Mouse (Mus musculus): Measurements from ENCODE around the gene Chd1l. TPM values are rescaled to one million over a fixed set of nuclear protein-coding genes. Genes with fewer than 3 reads are reported as not detected.

Chd1l gene
- polyA plus RNA-seq, 1 experiment from 2014 or later, result 21.0 TPM

DNA sequence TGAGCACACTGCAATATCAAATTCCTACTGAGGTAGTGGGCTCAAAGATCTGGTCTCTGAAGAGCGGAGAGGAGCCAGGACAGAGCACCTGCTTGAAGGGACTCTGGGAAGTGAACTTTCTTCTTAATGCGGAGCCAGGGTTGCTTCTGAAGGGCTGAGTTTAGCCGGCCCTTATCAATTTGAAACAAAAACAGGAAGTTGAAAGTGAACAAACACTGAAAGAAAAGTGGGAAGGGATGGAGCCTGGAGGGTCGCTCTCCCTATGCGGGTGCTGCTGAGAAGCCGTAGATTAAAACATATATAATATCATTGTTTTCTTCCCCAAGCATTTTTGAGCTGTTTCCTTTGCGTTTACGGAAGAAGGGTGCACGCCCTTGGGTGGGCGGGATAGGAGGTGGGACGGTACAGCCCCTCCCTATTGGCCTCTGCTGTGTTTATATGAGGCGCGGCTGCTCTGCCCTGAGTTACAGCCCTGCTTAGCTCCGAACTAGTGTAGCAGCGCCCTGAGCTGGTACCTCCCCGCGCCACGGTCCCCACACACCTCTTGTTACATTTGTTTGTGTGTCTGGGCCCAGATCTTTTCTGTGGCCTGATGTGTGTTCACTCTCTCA lies 18.5 kb upstream of the Chd1l start, which contains the start of gene Fmo5:
Fmo5 (plus strand) TSS at position 414 of the 611 bp plus-strand sequence.
- H3K9ac ChIP-seq (ENCODE audit: low read length), result peak within 1 kb of the TSS; percentile 54
- H3K4me3 ChIP-seq (ENCODE audit: low read depth, low read length), result peak within 1 kb of the TSS; percentile 29
- H3K27ac ChIP-seq (ENCODE audit: low read depth, low read length), result no peak within 1 kb of the TSS
- no peaks in the 10 kb centered on the region for H3K9me3 ChIP-seq (ENCODE audit: control insufficient read depth, low read length)
- H3K4me1 ChIP-seq (replicated peaks; ENCODE audit: control insufficient read depth, insufficient read depth, low read length), result no peaks in the 10 kb centered on the region; the same call in 1 of the 2 replicates
- no peaks in the 10 kb centered on the region for H3K36me3 ChIP-seq (ENCODE audit: control insufficient read depth, insufficient read depth, low read length)
- H3K27me3 ChIP-seq (ENCODE audit: control insufficient read depth, insufficient read depth, low read length), result no peaks in the 10 kb centered on the region
- H3K4me2 ChIP-seq (ENCODE audit: low read depth, low read length, severe bottlenecking), result peak within 1 kb of the TSS; percentile 50
- 5% methylated on average over 18 of the region's 18 CpGs for WGBS
- DNase-seq (ENCODE audit: low spot score), result peak; percentile 62
- peak; percentile 73; the same call in 1 of the 2 replicates for ATAC-seq (replicated peaks; ENCODE audit: low FRiP score)

DNA sequence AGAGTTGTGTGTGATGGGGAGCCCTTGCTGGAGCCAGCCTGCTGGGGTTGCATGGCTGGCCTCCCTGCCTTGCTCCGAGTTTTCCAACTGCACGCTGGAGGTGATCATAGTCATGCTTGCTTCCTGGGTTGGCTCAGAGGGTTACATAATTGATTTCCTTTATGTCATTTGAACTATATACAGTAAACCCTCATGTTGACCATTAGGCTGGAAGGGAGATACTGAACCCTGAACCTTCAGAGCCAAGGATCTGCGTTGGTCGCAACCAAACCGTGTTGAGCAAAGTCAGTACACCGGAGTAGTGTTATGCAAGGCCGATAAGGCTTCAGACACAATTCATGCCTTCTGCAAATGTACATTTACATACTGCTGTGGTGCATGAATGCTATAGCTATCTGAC lies 17.9 kb upstream of the Chd1l start:
- Histone ChIP-seq H3K9ac (ENCODE audit: low read length) (no peak overlapping the region), H3K4me2 (ENCODE audit: low read depth, low read length, severe bottlenecking) (no peak overlapping the region), H3K36me3 (ENCODE audit: control insufficient read depth, insufficient read depth, low read length) (no peaks in the 10 kb centered on the region), H3K4me1 (replicated peaks; ENCODE audit: control insufficient read depth, insufficient read depth, low read length) (no peaks in the 10 kb centered on the region; the same call in 1 of the 2 replicates), H3K9me3 (ENCODE audit: control insufficient read depth, low read length) (no peaks in the 10 kb centered on the region), H3K4me3 (ENCODE audit: low read depth, low read length) (no peak overlapping the region), H3K27me3 (ENCODE audit: control insufficient read depth, insufficient read depth, low read length) (no peaks in the 10 kb centered on the region), H3K27ac (ENCODE audit: low read depth, low read length) (no peak overlapping the region)
- ATAC-seq (replicated peaks; ENCODE audit: low FRiP score) (no peak), DNase-seq (ENCODE audit: low spot score) (no peak)
- 81% methylated on average over 7 of the region's 7 CpGs for WGBS

DNA sequence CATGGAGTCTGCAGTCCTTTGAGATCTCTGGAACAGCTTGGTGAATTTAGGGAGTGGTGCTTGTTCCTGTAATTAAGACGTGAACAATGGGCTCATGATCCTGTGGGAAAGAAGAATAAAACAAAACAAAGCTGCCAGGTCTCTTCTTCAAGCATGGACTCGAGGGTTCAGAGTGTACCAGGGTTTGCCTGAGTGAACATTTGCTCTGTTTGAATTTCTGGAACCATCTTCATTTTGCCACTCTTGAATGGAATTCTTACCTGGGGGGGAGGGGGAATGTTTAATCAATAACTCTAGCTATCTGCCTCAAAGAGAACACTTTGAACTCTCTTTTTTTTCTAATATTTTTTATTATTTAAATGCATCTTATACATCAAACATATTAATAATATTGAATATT lies 14.6 kb upstream of the Chd1l start:
- Histone ChIP-seq H3K4me3 (ENCODE audit: low read depth, low read length) (no peak overlapping the region), H3K27ac (ENCODE audit: low read depth, low read length) (no peak overlapping the region), H3K4me2 (ENCODE audit: low read depth, low read length, severe bottlenecking) (no peak overlapping the region), H3K9me3 (ENCODE audit: control insufficient read depth, low read length) (no peaks in the 10 kb centered on the region), H3K36me3 (ENCODE audit: control insufficient read depth, insufficient read depth, low read length) (no peaks in the 10 kb centered on the region), H3K27me3 (ENCODE audit: control insufficient read depth, insufficient read depth, low read length) (no peaks in the 10 kb centered on the region), H3K4me1 (replicated peaks; ENCODE audit: control insufficient read depth, insufficient read depth, low read length) (no peaks in the 10 kb centered on the region; the same call in 1 of the 2 replicates), H3K9ac (ENCODE audit: low read length) (no peak overlapping the region)
- 47% methylated on average over 2 of the region's 2 CpGs for WGBS
- no peak for ATAC-seq (replicated peaks; ENCODE audit: low FRiP score)
- no peak for DNase-seq (ENCODE audit: low spot score)

DNA sequence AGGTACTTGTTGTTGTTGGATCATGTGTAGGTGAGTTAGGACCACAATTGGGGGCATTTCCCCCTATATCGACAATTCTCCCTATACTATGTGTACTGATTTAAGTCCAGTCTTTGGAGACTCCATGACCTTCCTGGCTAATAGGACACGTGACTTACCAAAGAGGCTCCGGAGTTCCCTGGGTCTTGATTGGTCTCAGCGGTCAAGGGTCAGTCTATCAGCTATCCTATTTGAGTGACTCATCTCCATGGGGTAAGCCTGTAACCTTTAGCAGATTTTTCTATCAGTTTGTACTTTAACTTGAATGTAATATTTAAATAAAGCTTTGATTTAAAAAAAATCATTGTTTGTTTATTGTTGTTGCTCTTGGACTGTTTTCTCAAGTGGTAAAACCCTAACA lies 10.7 kb upstream of the Chd1l start:
- no peak overlapping the region for H3K4me2 ChIP-seq (ENCODE audit: low read depth, low read length, severe bottlenecking)
- no peaks in the 10 kb centered on the region for H3K4me1 ChIP-seq (replicated peaks; ENCODE audit: control insufficient read depth, insufficient read depth, low read length)
- H3K27ac ChIP-seq (ENCODE audit: low read depth, low read length), result no peak overlapping the region
- WGBS, result 92% methylated on average over 4 of the region's 4 CpGs
- H3K9me3 ChIP-seq (ENCODE audit: control insufficient read depth, low read length), result no peaks in the 10 kb centered on the region
- no peak for DNase-seq (ENCODE audit: low spot score)
- no peak for ATAC-seq (replicated peaks; ENCODE audit: low FRiP score)
- H3K9ac ChIP-seq (ENCODE audit: low read length), result no peak overlapping the region
- H3K27me3 ChIP-seq (ENCODE audit: control insufficient read depth, insufficient read depth, low read length), result no peaks in the 10 kb centered on the region
- H3K36me3 ChIP-seq (ENCODE audit: control insufficient read depth, insufficient read depth, low read length), result no peaks in the 10 kb centered on the region
- H3K4me3 ChIP-seq (ENCODE audit: low read depth, low read length), result no peak overlapping the region

DNA sequence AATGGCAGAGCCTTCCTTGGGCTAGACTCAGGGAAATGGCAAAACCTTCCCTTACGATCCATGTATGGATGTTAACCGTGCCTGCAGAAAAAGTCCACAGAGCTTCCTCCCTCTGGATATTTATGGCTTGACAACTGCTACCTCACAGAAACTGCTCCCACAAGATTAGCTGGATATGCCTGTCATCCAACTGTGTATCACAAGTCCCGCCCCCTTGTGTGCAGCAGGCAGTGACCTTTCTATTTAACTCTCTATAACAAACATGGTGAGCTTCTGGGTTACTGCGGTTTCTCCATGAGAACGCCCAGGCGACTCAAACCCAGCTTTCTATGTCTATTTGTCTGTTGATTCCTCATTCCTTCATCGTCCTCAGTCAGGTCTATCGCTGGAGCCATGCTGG lies 7.9 kb upstream of the Chd1l start:
- no peaks in the 10 kb centered on the region for H3K27me3 ChIP-seq (ENCODE audit: control insufficient read depth, insufficient read depth, low read length)
- WGBS, result 88% methylated on average over 8 of the region's 8 CpGs
- ATAC-seq (replicated peaks; ENCODE audit: low FRiP score), result no peak
- DNase-seq (ENCODE audit: low spot score), result no peak
- H3K9ac ChIP-seq (ENCODE audit: low read length), result no peak overlapping the region
- H3K36me3 ChIP-seq (ENCODE audit: control insufficient read depth, insufficient read depth, low read length), result no peaks in the 10 kb centered on the region
- no peak overlapping the region for H3K4me3 ChIP-seq (ENCODE audit: low read depth, low read length)
- H3K9me3 ChIP-seq (ENCODE audit: control insufficient read depth, low read length), result no peaks in the 10 kb centered on the region
- H3K27ac ChIP-seq (ENCODE audit: low read depth, low read length), result no peak overlapping the region
- no peaks in the 10 kb centered on the region for H3K4me1 ChIP-seq (replicated peaks; ENCODE audit: control insufficient read depth, insufficient read depth, low read length)
- H3K4me2 ChIP-seq (ENCODE audit: low read depth, low read length, severe bottlenecking), result no peak overlapping the region

DNA sequence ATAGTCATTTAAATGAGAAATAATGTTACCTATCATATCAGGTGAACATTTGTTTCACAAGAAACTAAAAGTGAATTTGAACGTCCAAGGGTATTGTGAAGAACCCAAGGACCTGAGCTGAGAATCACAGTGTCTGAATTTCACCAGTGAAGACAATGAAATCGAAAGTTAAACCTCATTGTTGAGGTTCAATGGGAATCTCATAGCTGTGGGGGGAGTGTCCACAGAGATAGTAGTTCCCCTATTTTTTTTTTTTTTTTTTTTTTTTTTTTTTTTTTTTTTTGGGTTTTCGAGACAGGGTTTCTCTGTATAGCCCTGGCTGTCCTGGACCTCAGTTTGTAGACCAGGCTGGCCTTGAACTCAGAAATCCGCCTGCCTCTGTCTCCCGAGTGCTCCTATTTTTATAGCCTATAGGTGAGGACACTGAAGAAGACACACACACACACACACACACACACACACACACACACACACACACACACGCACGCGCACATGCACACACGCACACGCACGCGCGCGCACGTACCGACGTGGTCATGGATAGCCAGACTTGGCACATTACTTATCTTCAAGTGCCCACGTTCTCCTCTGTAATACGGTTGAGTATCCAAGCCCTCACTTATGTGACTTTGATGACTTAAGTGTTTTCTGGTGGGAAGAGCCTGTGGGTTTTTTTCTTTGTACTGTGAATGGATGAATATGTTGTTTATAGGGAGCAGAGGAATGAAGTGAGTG lies 7.3 kb upstream of the Chd1l start:
- Histone ChIP-seq H3K4me1 (replicated peaks; ENCODE audit: control insufficient read depth, insufficient read depth, low read length) (no peaks in the 10 kb centered on the region), H3K9ac (ENCODE audit: low read length) (no peak overlapping the region), H3K4me3 (ENCODE audit: low read depth, low read length) (no peak overlapping the region), H3K9me3 (ENCODE audit: control insufficient read depth, low read length) (no peaks in the 10 kb centered on the region), H3K27ac (ENCODE audit: low read depth, low read length) (no peak overlapping the region), H3K4me2 (ENCODE audit: low read depth, low read length, severe bottlenecking) (no peak overlapping the region), H3K27me3 (ENCODE audit: control insufficient read depth, insufficient read depth, low read length) (no peaks in the 10 kb centered on the region), H3K36me3 (ENCODE audit: control insufficient read depth, insufficient read depth, low read length) (no peaks in the 10 kb centered on the region)
- WGBS, result 97% methylated on average over 18 of the region's 19 CpGs
- no peak for ATAC-seq (replicated peaks; ENCODE audit: low FRiP score)
- DNase-seq (ENCODE audit: low spot score), result peak; percentile 8

DNA sequence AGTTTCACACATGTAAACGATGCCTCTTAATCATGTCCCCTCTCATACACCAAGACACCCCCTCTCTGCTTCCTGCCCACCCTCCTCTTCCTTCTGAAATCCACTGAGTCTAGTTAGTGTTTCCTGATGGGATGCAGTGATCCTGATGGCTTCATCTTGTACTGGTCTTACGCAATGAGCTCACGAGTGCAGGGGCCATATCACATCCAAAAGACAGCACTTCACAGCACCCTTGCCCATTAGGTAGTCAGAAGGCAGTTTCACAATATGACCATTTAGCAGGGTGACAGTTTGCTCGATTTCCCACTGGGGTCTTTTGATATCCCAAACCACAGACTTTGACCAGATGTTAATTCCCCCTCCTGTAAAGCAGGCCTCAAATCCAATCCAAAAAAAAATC lies 5.9 kb upstream of the Chd1l start:
- no peak for DNase-seq (ENCODE audit: low spot score)

DNA sequence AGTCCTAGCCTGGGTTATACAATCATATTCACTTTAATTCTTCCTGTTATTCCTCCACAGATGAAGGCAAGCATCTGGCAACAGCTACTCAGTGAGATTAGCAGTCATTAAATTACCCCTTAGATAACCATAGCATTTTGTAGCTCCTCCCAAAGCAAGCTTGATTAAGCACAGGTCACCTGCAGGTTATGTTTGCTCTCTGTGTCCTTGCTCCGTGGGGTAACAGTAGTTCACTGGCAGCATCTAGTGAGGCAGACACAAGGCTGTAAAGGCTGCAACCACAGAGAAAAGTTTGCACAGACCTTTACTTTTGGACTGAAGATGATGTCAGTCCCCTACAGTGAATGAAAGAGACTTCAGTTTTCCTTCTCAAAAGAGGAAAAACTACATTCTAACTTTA lies 5.2 kb upstream of the Chd1l start:
- H3K9me3 ChIP-seq (ENCODE audit: control insufficient read depth, low read length), result no peaks in the 10 kb centered on the region
- no peaks in the 10 kb centered on the region for H3K36me3 ChIP-seq (ENCODE audit: control insufficient read depth, insufficient read depth, low read length)
- H3K27me3 ChIP-seq (ENCODE audit: control insufficient read depth, insufficient read depth, low read length), result no peaks in the 10 kb centered on the region
- WGBS, result 31% methylated on average over 1 of the region's 1 CpGs
- DNase-seq (ENCODE audit: low spot score) (no peak), ATAC-seq (replicated peaks; ENCODE audit: low FRiP score) (no peak)
- no peak overlapping the region for H3K27ac ChIP-seq (ENCODE audit: low read depth, low read length)
- H3K4me1 ChIP-seq (replicated peaks; ENCODE audit: control insufficient read depth, insufficient read depth, low read length), result no peaks in the 10 kb centered on the region
- H3K4me3 ChIP-seq (ENCODE audit: low read depth, low read length), result no peak overlapping the region
- H3K4me2 ChIP-seq (ENCODE audit: low read depth, low read length, severe bottlenecking), result no peak overlapping the region
- no peak overlapping the region for H3K9ac ChIP-seq (ENCODE audit: low read length)

More for the DNA sequence above, 5.9 kb upstream of the Chd1l start:
- Histone ChIP-seq H3K4me3 (ENCODE audit: low read depth, low read length) (no peak overlapping the region), H3K27ac (ENCODE audit: low read depth, low read length) (no peak overlapping the region), H3K4me1 (replicated peaks; ENCODE audit: control insufficient read depth, insufficient read depth, low read length) (no peaks in the 10 kb centered on the region), H3K27me3 (ENCODE audit: control insufficient read depth, insufficient read depth, low read length) (no peaks in the 10 kb centered on the region), H3K9me3 (ENCODE audit: control insufficient read depth, low read length) (no peaks in the 10 kb centered on the region), H3K36me3 (ENCODE audit: control insufficient read depth, insufficient read depth, low read length) (no peaks in the 10 kb centered on the region), H3K4me2 (ENCODE audit: low read depth, low read length, severe bottlenecking) (no peak overlapping the region), H3K9ac (ENCODE audit: low read length) (no peak overlapping the region)
- no peak for ATAC-seq (replicated peaks; ENCODE audit: low FRiP score)
- WGBS, result 91% methylated on average over 4 of the region's 4 CpGs

DNA sequence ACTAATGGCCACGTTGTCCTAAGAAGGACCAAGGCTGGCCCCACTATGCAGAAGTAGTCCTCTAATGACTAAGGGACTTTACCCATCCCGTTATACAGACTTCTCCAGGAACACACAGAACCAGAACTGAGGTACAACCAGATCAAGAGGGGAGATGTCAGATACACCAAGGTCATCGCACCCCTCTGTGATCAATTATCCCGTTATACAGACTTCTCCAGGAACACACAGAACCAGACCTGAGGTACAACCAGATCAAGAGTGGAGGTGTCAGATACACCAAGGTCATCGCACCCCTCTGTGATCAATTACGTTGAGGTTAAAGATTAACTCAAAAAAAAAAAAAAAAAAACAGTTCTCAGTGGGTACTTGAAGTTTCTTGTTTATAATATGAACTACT lies 1.0 kb upstream of the Chd1l start:
- no peak overlapping the region for H3K4me2 ChIP-seq (ENCODE audit: low read depth, low read length, severe bottlenecking)
- no peaks in the 10 kb centered on the region for H3K9me3 ChIP-seq (ENCODE audit: control insufficient read depth, low read length)
- H3K4me3 ChIP-seq (ENCODE audit: low read depth, low read length), result no peak overlapping the region
- H3K9ac ChIP-seq (ENCODE audit: low read length), result no peak overlapping the region
- no peak overlapping the region for H3K27ac ChIP-seq (ENCODE audit: low read depth, low read length)
- 89% methylated on average over 6 of the region's 6 CpGs for WGBS
- ATAC-seq (replicated peaks; ENCODE audit: low FRiP score), result no peak
- no peaks in the 10 kb centered on the region for H3K4me1 ChIP-seq (replicated peaks; ENCODE audit: control insufficient read depth, insufficient read depth, low read length)
- no peaks in the 10 kb centered on the region for H3K36me3 ChIP-seq (ENCODE audit: control insufficient read depth, insufficient read depth, low read length)
- H3K27me3 ChIP-seq (ENCODE audit: control insufficient read depth, insufficient read depth, low read length), result no peaks in the 10 kb centered on the region
- DNase-seq (ENCODE audit: low spot score), result no peak

Data from forebrain, embryonic 11.5 days (tissue).